Mouse (Mus musculus): ENCODE data around the gene Slc25a3. TPM values are rescaled to one million over a fixed set of nuclear protein-coding genes. Genes with fewer than 3 reads are reported as not detected.
A peak's percentile ranks its signal among the peaks of the same experiment; 100 is the strongest.

Slc25a3 gene
- polyA plus RNA-seq, 1 experiment from 2014 or later, result 423 TPM

GRCm38 (mm10) chr10:91116958-91117357 lies 6.9 kb downstream of the Slc25a3 start:
- 91% methylated on average over 12 of the region's 12 CpGs for WGBS
- no peak for ATAC-seq (ENCODE audit: insufficient number of reproducible peaks, low FRiP score, low TSS enrichment, low read depth)
- H3K4me3 ChIP-seq (replicated peaks), result no peak overlapping the region
- H3K27me3 ChIP-seq, result no peaks in the 10 kb centered on the region
- H3K36me3 ChIP-seq, result peaks cover 82% of the 10 kb centered on the region
- no peaks in the 10 kb centered on the region for H3K9me3 ChIP-seq (replicated peaks)
- peaks cover 3% of the 10 kb centered on the region; the same call in 1 of the 2 replicates for H3K4me1 ChIP-seq
- H3K4me2 ChIP-seq (replicated peaks), result no peak overlapping the region
- no peak overlapping the region for H3K27ac ChIP-seq (replicated peaks)
- no peak overlapping the region for H3K9ac ChIP-seq

GRCm38 (mm10) chr10:91109841-91110240 lies 14.0 kb downstream of the Slc25a3 start:
- Histone ChIP-seq H3K4me3 (replicated peaks) (no peak overlapping the region), H3K36me3 (peaks cover 28% of the 10 kb centered on the region), H3K27me3 (no peaks in the 10 kb centered on the region), H3K4me2 (replicated peaks) (no peak overlapping the region), H3K27ac (replicated peaks) (no peak overlapping the region), H3K9ac (no peak overlapping the region), H3K9me3 (replicated peaks) (0 out of 2 replicates have a peak, but pooled peaks cover 4% of the 10 kb centered on the region), H3K4me1 (no peaks in the 10 kb centered on the region)
- ATAC-seq (ENCODE audit: insufficient number of reproducible peaks, low FRiP score, low TSS enrichment, low read depth), result no peak
- 65% methylated on average over 4 of the region's 4 CpGs for WGBS

GRCm38 (mm10) chr10:91105981-91106380 lies 17.9 kb downstream of the Slc25a3 start:
- 0 out of 2 replicates have a peak, but pooled peaks cover 4% of the 10 kb centered on the region for H3K9me3 ChIP-seq (replicated peaks)
- no peak overlapping the region for H3K9ac ChIP-seq
- no peak overlapping the region for H3K27ac ChIP-seq (replicated peaks)
- H3K27me3 ChIP-seq, result no peaks in the 10 kb centered on the region
- H3K4me3 ChIP-seq (replicated peaks), result no peak overlapping the region
- peaks cover 15% of the 10 kb centered on the region for H3K36me3 ChIP-seq
- WGBS, result 84% methylated on average over 3 of the region's 3 CpGs
- ATAC-seq (ENCODE audit: insufficient number of reproducible peaks, low FRiP score, low TSS enrichment, low read depth), result no peak
- no peak overlapping the region for H3K4me2 ChIP-seq (replicated peaks)
- no peaks in the 10 kb centered on the region for H3K4me1 ChIP-seq

GRCm38 (mm10) chr10:91102799-91103590 lies 20.9 kb downstream of the Slc25a3 start:
- no peaks in the 10 kb centered on the region for H3K9me3 ChIP-seq (replicated peaks)
- H3K27me3 ChIP-seq, result no peaks in the 10 kb centered on the region
- H3K9ac ChIP-seq, result no peak overlapping the region
- no peak overlapping the region for H3K4me2 ChIP-seq (replicated peaks)
- peaks cover 24% of the 10 kb centered on the region for H3K36me3 ChIP-seq
- WGBS, result 90% methylated on average over 14 of the region's 14 CpGs
- no peak overlapping the region for H3K27ac ChIP-seq (replicated peaks)
- no peak for ATAC-seq (ENCODE audit: insufficient number of reproducible peaks, low FRiP score, low TSS enrichment, low read depth)
- no peaks in the 10 kb centered on the region for H3K4me1 ChIP-seq
- no peak overlapping the region for H3K4me3 ChIP-seq (replicated peaks)

GRCm38 (mm10) chr10:91101936-91102335 lies 21.9 kb downstream of the Slc25a3 start:
- Histone ChIP-seq H3K4me1 (no peaks in the 10 kb centered on the region), H3K36me3 (peaks cover 29% of the 10 kb centered on the region), H3K9ac (no peak overlapping the region), H3K4me3 (replicated peaks) (no peak overlapping the region), H3K27ac (replicated peaks) (no peak overlapping the region), H3K9me3 (replicated peaks) (no peaks in the 10 kb centered on the region), H3K27me3 (no peaks in the 10 kb centered on the region), H3K4me2 (replicated peaks) (no peak overlapping the region)
- WGBS, result 78% methylated on average over 25 of the region's 25 CpGs
- no peak for ATAC-seq (ENCODE audit: insufficient number of reproducible peaks, low FRiP score, low TSS enrichment, low read depth)

GRCm38 (mm10) chr10:91100101-91100500 lies 23.8 kb downstream of the Slc25a3 start:
- 77% methylated on average over 1 of the region's 1 CpGs for WGBS
- Histone ChIP-seq H3K4me2 (replicated peaks) (no peak overlapping the region), H3K27ac (replicated peaks) (no peak overlapping the region), H3K4me3 (replicated peaks) (no peak overlapping the region), H3K9me3 (replicated peaks) (no peaks in the 10 kb centered on the region), H3K36me3 (peaks cover 38% of the 10 kb centered on the region), H3K9ac (no peak overlapping the region), H3K4me1 (no peaks in the 10 kb centered on the region), H3K27me3 (no peaks in the 10 kb centered on the region)
- ATAC-seq (ENCODE audit: insufficient number of reproducible peaks, low FRiP score, low TSS enrichment, low read depth), result no peak

- Histone ChIP-seq H3K4me3 (replicated peaks) (no peak overlapping the region), H3K4me1 (no peaks in the 10 kb centered on the region), H3K27me3 (no peaks in the 10 kb centered on the region), H3K27ac (replicated peaks) (no peak overlapping the region), H3K9ac (no peak overlapping the region), H3K9me3 (replicated peaks) (no peaks in the 10 kb centered on the region), H3K4me2 (replicated peaks) (no peak overlapping the region), H3K36me3 (peaks cover 48% of the 10 kb centered on the region)
- no peak for ATAC-seq (ENCODE audit: insufficient number of reproducible peaks, low FRiP score, low TSS enrichment, low read depth)
- WGBS, result 91% methylated on average over 8 of the region's 8 CpGs
Observed at GRCm38 (mm10) chr10:91098056-91098455, 25.8 kb downstream of the Slc25a3 start.

- H3K9ac ChIP-seq, result no peak overlapping the region
- no peaks in the 10 kb centered on the region for H3K4me1 ChIP-seq
- H3K9me3 ChIP-seq (replicated peaks), result no peaks in the 10 kb centered on the region
- no peaks in the 10 kb centered on the region for H3K27me3 ChIP-seq
- H3K4me2 ChIP-seq (replicated peaks), result no peak overlapping the region
- no peak overlapping the region for H3K27ac ChIP-seq (replicated peaks)
- H3K36me3 ChIP-seq, result peaks cover 31% of the 10 kb centered on the region; the same call in 1 of the 2 replicates
- WGBS, result 82% methylated on average over 15 of the region's 15 CpGs
- H3K4me3 ChIP-seq (replicated peaks), result no peak overlapping the region
- ATAC-seq (ENCODE audit: insufficient number of reproducible peaks, low FRiP score, low TSS enrichment, low read depth), result no peak
Observed at GRCm38 (mm10) chr10:91094251-91095104, 29.4 kb downstream of the Slc25a3 start.

- H3K4me2 ChIP-seq (replicated peaks), result no peak overlapping the region
- no peak overlapping the region for H3K9ac ChIP-seq
- H3K27ac ChIP-seq (replicated peaks), result no peak overlapping the region
- no peaks in the 10 kb centered on the region for H3K9me3 ChIP-seq (replicated peaks)
- no peak for ATAC-seq (ENCODE audit: insufficient number of reproducible peaks, low FRiP score, low TSS enrichment, low read depth)
- no peaks in the 10 kb centered on the region for H3K4me1 ChIP-seq
- no peak overlapping the region for H3K4me3 ChIP-seq (replicated peaks)
- H3K36me3 ChIP-seq, result peaks cover 26% of the 10 kb centered on the region; the same call in 1 of the 2 replicates
- WGBS, result 92% methylated on average over 4 of the region's 4 CpGs
- H3K27me3 ChIP-seq, result no peaks in the 10 kb centered on the region
Observed at GRCm38 (mm10) chr10:91092812-91093211, 31.0 kb downstream of the Slc25a3 start.

- Histone ChIP-seq H3K4me1 (peaks cover 10% of the 10 kb centered on the region; the same call in 1 of the 2 replicates), H3K4me2 (replicated peaks) (peak overlapping the region; percentile 68), H3K27me3 (no peaks in the 10 kb centered on the region), H3K36me3 (peaks cover 8% of the 10 kb centered on the region; the same call in 1 of the 2 replicates), H3K9me3 (replicated peaks) (no peaks in the 10 kb centered on the region), H3K27ac (replicated peaks) (peak overlapping the region; percentile 92), H3K4me3 (replicated peaks) (peak overlapping the region; percentile 97), H3K9ac (peak overlapping the region; percentile 74)
- ATAC-seq (ENCODE audit: insufficient number of reproducible peaks, low FRiP score, low TSS enrichment, low read depth), result no peak
- 34% methylated on average over 12 of the region's 12 CpGs for WGBS
Observed at GRCm38 (mm10) chr10:91083393-91083927, 40.4 kb downstream of the Slc25a3 start.

Data from embryonic facial prominence, embryonic 15.5 days (tissue).